Mouse (Mus musculus): ENCODE data around the gene Bbs9.

- TF ChIP-seq USF1 (IDR thresholded peaks at IDR 0.05; ENCODE audit: low read depth, low read length) (no peak), RAD21 (IDR thresholded peaks at IDR 0.05; ENCODE audit: low read depth, low read length) (no peak), CTCF (conservative IDR thresholded peaks at IDR 0.05 in 1 of 2, IDR thresholded peaks at IDR 0.05 in 1 of 2; ENCODE audit: low read depth in 2 of 2, low read length in 2 of 2) (no peak), ZNF384 (IDR thresholded peaks at IDR 0.05; ENCODE audit: low read depth, low read length) (no peak), ZMIZ1 (IDR thresholded peaks at IDR 0.05; ENCODE audit: low read depth, low read length) (no peak)
Observed at GRCm38 (mm10) chr9:22751546-22751929, 276.0 kb downstream of the Bbs9 start.
